Mouse (Mus musculus): ENCODE data around the gene Il16. TPM values are rescaled to one million over a fixed set of nuclear protein-coding genes. Genes with fewer than 3 reads are reported as not detected.

Gene Il16
- polyA plus RNA-seq, 1 experiment, result 0.03 TPM

- Histone ChIP-seq H3K9me3 (ENCODE audit: control insufficient read depth, low read length) (no peaks in the 10 kb centered on the region), H3K27me3 (ENCODE audit: control insufficient read depth) (no peaks in the 10 kb centered on the region), H3K36me3 (ENCODE audit: control insufficient read depth) (no peaks in the 10 kb centered on the region), H3K4me1 (ENCODE audit: control insufficient read depth) (no peaks in the 10 kb centered on the region), H3K4me3 (replicated peaks) (no peak overlapping the region)
- TF ChIP-seq TAL1 (IDR thresholded peaks at IDR 0.05; ENCODE audit: low read length) (no peak), GATA1 (IDR thresholded peaks at IDR 0.05; ENCODE audit: low read length) (no peak)
Observed at GRCm38 (mm10) chr7:83616268-83616667, 129.3 kb downstream of the Il16 start.

- H3K4me3 ChIP-seq (replicated peaks), result no peak overlapping the region
- no peak for TF ChIP-seq TAL1 (IDR thresholded peaks at IDR 0.05; ENCODE audit: low read length)
- TF ChIP-seq GATA1 (IDR thresholded peaks at IDR 0.05; ENCODE audit: low read length), result no peak
- no peaks in the 10 kb centered on the region for H3K9me3 ChIP-seq (ENCODE audit: control insufficient read depth, low read length)
- H3K4me1 ChIP-seq (ENCODE audit: control insufficient read depth), result no peaks in the 10 kb centered on the region
- no peaks in the 10 kb centered on the region for H3K36me3 ChIP-seq (ENCODE audit: control insufficient read depth)
- H3K27me3 ChIP-seq (ENCODE audit: control insufficient read depth), result no peaks in the 10 kb centered on the region
Observed at GRCm38 (mm10) chr7:83615815-83616214, 129.7 kb downstream of the Il16 start.

GRCm38 (mm10) chr7:83615272-83615671 lies 130.3 kb downstream of the Il16 start:
- H3K4me1 ChIP-seq (ENCODE audit: control insufficient read depth), result no peaks in the 10 kb centered on the region
- H3K36me3 ChIP-seq (ENCODE audit: control insufficient read depth), result no peaks in the 10 kb centered on the region
- no peak overlapping the region for H3K4me3 ChIP-seq (replicated peaks)
- H3K9me3 ChIP-seq (ENCODE audit: control insufficient read depth, low read length), result no peaks in the 10 kb centered on the region
- no peak for TF ChIP-seq GATA1 (IDR thresholded peaks at IDR 0.05; ENCODE audit: low read length)
- H3K27me3 ChIP-seq (ENCODE audit: control insufficient read depth), result no peaks in the 10 kb centered on the region

GRCm38 (mm10) chr7:83611886-83612285 lies 133.6 kb downstream of the Il16 start:
- TF ChIP-seq TAL1 (IDR thresholded peaks at IDR 0.05; ENCODE audit: low read length), result no peak
- Histone ChIP-seq H3K4me3 (replicated peaks) (no peak overlapping the region), H3K36me3 (ENCODE audit: control insufficient read depth) (no peaks in the 10 kb centered on the region), H3K27me3 (ENCODE audit: control insufficient read depth) (no peaks in the 10 kb centered on the region), H3K9me3 (ENCODE audit: control insufficient read depth, low read length) (no peaks in the 10 kb centered on the region), H3K4me1 (ENCODE audit: control insufficient read depth) (no peaks in the 10 kb centered on the region)

GRCm38 (mm10) chr7:83609891-83610290 lies 135.6 kb downstream of the Il16 start:
- TF ChIP-seq GATA1 (IDR thresholded peaks at IDR 0.05; ENCODE audit: low read length) (no peak), TAL1 (IDR thresholded peaks at IDR 0.05; ENCODE audit: low read length) (no peak)
- Histone ChIP-seq H3K4me1 (ENCODE audit: control insufficient read depth) (no peaks in the 10 kb centered on the region), H3K27me3 (ENCODE audit: control insufficient read depth) (no peaks in the 10 kb centered on the region), H3K9me3 (ENCODE audit: control insufficient read depth, low read length) (no peaks in the 10 kb centered on the region), H3K36me3 (ENCODE audit: control insufficient read depth) (no peaks in the 10 kb centered on the region), H3K4me3 (replicated peaks) (no peak overlapping the region)

- TF ChIP-seq GATA1 (IDR thresholded peaks at IDR 0.05; ENCODE audit: low read length) (no peak), TAL1 (IDR thresholded peaks at IDR 0.05; ENCODE audit: low read length) (no peak)
- Histone ChIP-seq H3K27me3 (ENCODE audit: control insufficient read depth) (no peaks in the 10 kb centered on the region), H3K36me3 (ENCODE audit: control insufficient read depth) (no peaks in the 10 kb centered on the region), H3K4me1 (ENCODE audit: control insufficient read depth) (no peaks in the 10 kb centered on the region), H3K9me3 (ENCODE audit: control insufficient read depth, low read length) (no peaks in the 10 kb centered on the region), H3K4me3 (replicated peaks) (no peak overlapping the region)
Observed at GRCm38 (mm10) chr7:83606796-83607195, 138.7 kb downstream of the Il16 start.

GRCm38 (mm10) chr7:83604180-83604944 lies 141.2 kb downstream of the Il16 start:
- Histone ChIP-seq H3K4me3 (replicated peaks) (no peak overlapping the region), H3K36me3 (ENCODE audit: control insufficient read depth) (no peaks in the 10 kb centered on the region), H3K4me1 (ENCODE audit: control insufficient read depth) (no peaks in the 10 kb centered on the region), H3K27me3 (ENCODE audit: control insufficient read depth) (no peaks in the 10 kb centered on the region), H3K9me3 (ENCODE audit: control insufficient read depth, low read length) (no peaks in the 10 kb centered on the region)
- no peak for TF ChIP-seq TAL1 (IDR thresholded peaks at IDR 0.05; ENCODE audit: low read length)
- no peak for TF ChIP-seq GATA1 (IDR thresholded peaks at IDR 0.05; ENCODE audit: low read length)

GRCm38 (mm10) chr7:83599913-83600286 lies 145.6 kb downstream of the Il16 start:
- H3K4me3 ChIP-seq (replicated peaks), result no peak overlapping the region
- no peaks in the 10 kb centered on the region for H3K4me1 ChIP-seq (ENCODE audit: control insufficient read depth)
- no peak for TF ChIP-seq TAL1 (IDR thresholded peaks at IDR 0.05; ENCODE audit: low read length)
- no peak for TF ChIP-seq GATA1 (IDR thresholded peaks at IDR 0.05; ENCODE audit: low read length)
- no peaks in the 10 kb centered on the region for H3K36me3 ChIP-seq (ENCODE audit: control insufficient read depth)
- peaks cover 3% of the 10 kb centered on the region; the same call in 1 of the 2 replicates for H3K9me3 ChIP-seq (ENCODE audit: control insufficient read depth, low read length)
- no peaks in the 10 kb centered on the region for H3K27me3 ChIP-seq (ENCODE audit: control insufficient read depth)

- Histone ChIP-seq H3K36me3 (ENCODE audit: control insufficient read depth) (no peaks in the 10 kb centered on the region), H3K4me3 (replicated peaks) (no peak overlapping the region), H3K9me3 (ENCODE audit: control insufficient read depth, low read length) (peaks cover 3% of the 10 kb centered on the region; the same call in 1 of the 2 replicates), H3K27me3 (ENCODE audit: control insufficient read depth) (no peaks in the 10 kb centered on the region), H3K4me1 (ENCODE audit: control insufficient read depth) (no peaks in the 10 kb centered on the region)
- no peak for TF ChIP-seq TAL1 (IDR thresholded peaks at IDR 0.05; ENCODE audit: low read length)
- no peak for TF ChIP-seq GATA1 (IDR thresholded peaks at IDR 0.05; ENCODE audit: low read length)
Observed at GRCm38 (mm10) chr7:83598997-83599912, 146.3 kb downstream of the Il16 start.
